Mouse (Mus musculus) ES-E14 (cell line): ENCODE results near the gene Ms4a15. TPM values are rescaled to one million over a fixed set of nuclear protein-coding genes. Genes with fewer than 3 reads are reported as not detected.

ENCODE experiments used
- DNase-seq: peaks from one replicate; pipeline ENCODE4 v3.0.0-alpha.2; 2013; ENCODE audit warnings: low read depth, low spot score
- H3K27ac ChIP-seq: 2 replicates; pipeline ENCODE4 v1.5.1; 2012; ENCODE audit warnings: low read depth, mild to moderate bottlenecking, low read length, moderate library complexity, mixed read lengths; ENCODE audit not compliant: poor library complexity, insufficient read depth, severe bottlenecking
- H3K36me3 ChIP-seq: 2 replicates; pipeline ENCODE4 v1.6.1; 2012; ENCODE audit warnings: mild to moderate bottlenecking, low read length, moderate library complexity, mixed read lengths; ENCODE audit not compliant: control insufficient read depth, poor library complexity, insufficient read depth, severe bottlenecking
- H3K4me1 ChIP-seq, 2 experiments: fragments of 150-350 bp in 1 of 2; sonication (generic) in 1 of 2; 2 replicates each; pipeline ENCODE4 v1.6.1; 2012; ENCODE audit warnings: low read length in 2 of 2, mild to moderate bottlenecking in 1 of 2, mixed read lengths in 1 of 2; ENCODE audit not compliant: control insufficient read depth in 2 of 2, insufficient read depth in 2 of 2, poor library complexity in 1 of 2
- H3K4me3 ChIP-seq, 2 experiments: fragments of 150-350 bp in 1 of 2; sonication (generic) in 1 of 2; 2 replicates each; pipeline ENCODE4 v1.5.1; 2012; ENCODE audit warnings: low read length in 2 of 2, low read depth in 1 of 2, mild to moderate bottlenecking in 1 of 2, mixed read lengths in 1 of 2; ENCODE audit not compliant: insufficient read depth in 1 of 2, poor library complexity in 1 of 2, severe bottlenecking in 1 of 2
- H3K9ac ChIP-seq: 2 replicates; pipeline ENCODE4 v1.6.1; 2012; ENCODE audit warnings: low read depth, mild to moderate bottlenecking, low read length, mixed read lengths; ENCODE audit not compliant: poor library complexity, insufficient read depth, severe bottlenecking
- H3K9me3 ChIP-seq: fragments of 150-350 bp; sonication (generic); 2 replicates; pipeline ENCODE4 v1.6.1; 2012; ENCODE audit warnings: low read depth, mild to moderate bottlenecking, low read length; ENCODE audit not compliant: control insufficient read depth, insufficient read depth
- CHD2 ChIP-seq: IDR thresholded peaks from 2 replicates; pipeline ENCODE4 v1.6.1; 2014; ENCODE audit warnings: mild to moderate bottlenecking, low read depth, low read length, inconsistent platforms
- HCFC1 ChIP-seq: IDR thresholded peaks from 2 replicates; pipeline ENCODE4 v1.6.1; 2012; ENCODE audit warnings: low read length, inconsistent platforms, borderline replicate concordance; ENCODE audit not compliant: insufficient read depth
- MAFK ChIP-seq: IDR thresholded peaks from 2 replicates; pipeline ENCODE4 v1.6.1; 2014; ENCODE audit warnings: mild to moderate bottlenecking, low read depth, low read length, inconsistent platforms; ENCODE audit not compliant: insufficient read depth
- ZC3H11A ChIP-seq: IDR thresholded peaks from 2 replicates; pipeline ENCODE4 v1.6.1; 2012; ENCODE audit warnings: low read depth, mild to moderate bottlenecking, inconsistent platforms, low read length, borderline replicate concordance
- ZNF384 ChIP-seq: IDR thresholded peaks from 2 replicates; pipeline ENCODE4 v1.6.1; 2012; ENCODE audit warnings: low read depth, low read length, inconsistent platforms
- in situ Hi-C, 2 experiments: fragments of 600-800 bp; cut with MboI; formaldehyde crosslinking; loops; one replicate each; pipeline ENCODE4 v1.15.1; 2025; ENCODE audit warnings: low sequenced_read_pairs in 2 of 2, inconsistent platforms in 1 of 2; ENCODE audit not compliant: unreplicated experiment in 2 of 2
- total RNA-seq: library from RNA; depleted of rRNA; stranded (reverse); fragments of 300-350 nt; gene quantifications from 2 replicates; pipeline ENCODE4 v1.2.3, GENCODE M21; 2012; rRNA removed

The Ms4a15 gene
- 0.32 TPM in 1 of 2 replicates, not detected in the other for total RNA-seq

DNA sequence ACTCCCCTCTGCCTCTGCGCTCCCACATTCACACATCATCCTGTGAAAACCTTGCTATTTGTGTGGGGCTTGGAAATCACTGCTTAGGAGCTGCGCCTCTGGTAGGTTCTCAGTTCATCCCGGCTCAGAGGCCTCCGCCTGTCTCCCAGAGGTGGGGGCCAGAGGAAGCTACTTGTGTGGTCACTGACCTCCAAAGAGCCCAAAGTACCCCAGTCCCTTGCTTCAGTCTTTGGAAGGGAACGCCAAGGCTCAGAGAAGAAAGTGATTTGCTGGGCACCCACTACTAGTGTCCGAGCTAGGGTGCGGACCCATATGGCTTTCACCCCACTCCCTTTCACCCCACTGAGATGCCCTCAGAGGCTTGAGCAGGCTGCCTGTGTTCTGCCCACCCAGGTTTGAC is at the start of gene Ms4a15:
Ms4a15 (minus strand) TSS at position 101 of the 400 bp plus-strand sequence.
- TF ChIP-seq ZNF384 (no peak), MAFK (no peak), ZC3H11A (no peak), CHD2 (no peak), HCFC1 (no peak)
- in situ Hi-C loops: no loop called here
- H3K4me1 ChIP-seq: no peaks in the 10 kb centered on the region
- no peak for DNase-seq
- H3K36me3 ChIP-seq: no peaks in the 10 kb centered on the region
- H3K9me3 ChIP-seq: no peaks in the 10 kb centered on the region
- H3K27ac ChIP-seq: no peak within 1 kb of the TSS
- H3K4me3 ChIP-seq: no peak within 1 kb of the TSS
- no peak within 1 kb of the TSS for H3K9ac ChIP-seq

DNA sequence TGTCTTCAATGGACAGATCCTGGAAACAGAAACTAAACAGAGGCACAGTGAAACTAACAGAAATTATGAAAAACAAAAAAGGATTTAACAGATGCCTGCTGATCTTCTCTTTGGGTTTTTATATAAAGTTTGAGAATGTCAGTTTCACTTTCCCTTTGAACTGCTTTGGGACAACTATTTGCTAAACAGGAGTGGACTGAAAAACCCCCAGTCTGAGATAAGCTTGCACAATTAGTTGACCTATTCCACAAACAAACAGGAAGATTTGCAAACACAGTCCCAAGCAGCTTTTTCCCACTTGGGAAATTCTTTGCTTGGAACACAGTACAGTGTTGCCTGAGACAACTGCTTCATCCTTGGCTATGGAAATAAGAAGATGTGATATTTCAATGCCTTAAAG is 44.5 kb upstream of the Ms4a15 start:
- in situ Hi-C loops: no loop called here

DNA sequence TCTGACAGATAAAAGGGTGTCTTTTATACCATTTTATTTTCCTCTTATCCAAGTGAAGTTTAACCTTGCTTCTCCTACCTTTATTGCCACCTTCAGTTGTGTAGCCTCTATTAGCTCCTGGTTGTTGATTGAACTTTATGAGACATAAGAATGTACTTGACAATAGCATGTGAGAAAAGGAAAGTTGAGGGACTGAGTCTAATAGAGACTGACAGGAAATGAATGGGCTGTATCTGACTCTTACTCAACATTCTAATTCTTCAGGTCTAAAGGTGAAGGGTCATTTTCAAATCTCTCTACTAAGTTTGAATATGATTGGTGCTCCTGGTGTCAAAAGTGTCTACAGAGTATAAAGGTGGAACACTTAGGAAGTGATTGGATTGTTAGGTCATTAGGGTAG is 29.3 kb upstream of the Ms4a15 start:
- no peak overlapping the region for H3K9ac ChIP-seq
- no peak overlapping the region for H3K4me3 ChIP-seq
- in situ Hi-C loops: no loop called here
- no peaks in the 10 kb centered on the region for H3K36me3 ChIP-seq
- H3K9me3 ChIP-seq: no peaks in the 10 kb centered on the region
- DNase-seq: no peak
- TF ChIP-seq ZC3H11A (no peak), HCFC1 (no peak), ZNF384 (no peak), MAFK (no peak), CHD2 (no peak)
- H3K4me1 ChIP-seq: no peaks in the 10 kb centered on the region; a peak in 1 of 4 replicates
- H3K27ac ChIP-seq: no peak overlapping the region

More for the DNA sequence above, 44.5 kb upstream of the Ms4a15 start:
- no peak overlapping the region for H3K9ac ChIP-seq
- TF ChIP-seq ZC3H11A (no peak), HCFC1 (no peak), ZNF384 (no peak), CHD2 (no peak), MAFK (no peak)
- no peak overlapping the region for H3K4me3 ChIP-seq
- no peaks in the 10 kb centered on the region for H3K9me3 ChIP-seq
- no peaks in the 10 kb centered on the region for H3K4me1 ChIP-seq
- DNase-seq: no peak
- no peak overlapping the region for H3K27ac ChIP-seq
- no peaks in the 10 kb centered on the region for H3K36me3 ChIP-seq

DNA sequence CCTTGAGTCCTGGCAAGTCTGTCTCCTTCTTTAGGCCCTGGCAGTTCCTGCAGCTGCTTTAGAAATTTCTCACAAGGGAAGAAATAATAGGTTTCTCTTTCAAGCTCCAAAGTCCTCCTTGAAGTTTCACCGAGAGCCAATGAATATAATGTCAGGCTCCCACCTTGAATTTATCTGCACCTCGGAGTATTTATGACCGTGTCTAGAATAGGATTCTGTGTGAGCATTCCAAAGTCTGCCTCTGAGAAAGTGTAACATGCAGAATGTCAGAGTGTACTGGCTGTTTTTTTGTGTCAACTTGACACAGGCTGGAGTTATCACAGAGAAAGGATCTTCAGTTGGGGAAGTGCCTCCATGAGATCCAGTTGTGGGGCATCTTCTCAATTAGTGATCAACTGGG is 24.8 kb upstream of the Ms4a15 start, which contains the start of gene Ms4a18:
Ms4a18 (minus strand) TSS at position 141 of the 400 bp plus-strand sequence.
- Histone ChIP-seq H3K36me3 (no peaks in the 10 kb centered on the region), H3K9ac (no peak within 1 kb of the TSS), H3K4me1 (no peaks in the 10 kb centered on the region; a peak in 1 of 4 replicates), H3K9me3 (no peaks in the 10 kb centered on the region), H3K27ac (no peak within 1 kb of the TSS), H3K4me3 (no peak within 1 kb of the TSS)
- TF ChIP-seq ZC3H11A (no peak), HCFC1 (no peak), CHD2 (no peak), MAFK (no peak), ZNF384 (no peak)
- in situ Hi-C loops: no loop called here
- DNase-seq: no peak

DNA sequence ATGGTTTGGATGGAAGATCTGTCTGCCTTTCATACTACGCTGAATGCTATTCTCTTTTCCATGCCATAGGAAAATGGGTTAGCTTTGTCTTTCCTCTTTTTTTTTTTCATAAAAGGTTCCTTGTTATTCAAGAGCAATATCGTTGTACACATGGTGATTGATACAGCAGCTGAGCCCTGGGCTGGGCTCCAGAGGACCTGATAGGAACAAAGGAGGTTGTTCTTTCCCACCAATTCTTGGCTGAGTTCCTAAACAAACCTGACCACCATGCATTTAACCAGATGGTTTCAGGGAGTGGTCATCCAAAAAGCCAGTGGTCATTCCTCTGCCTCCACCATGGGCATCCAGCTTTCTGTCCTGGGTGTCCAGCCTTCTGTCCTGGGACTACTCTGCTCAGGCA is 24.2 kb upstream of the Ms4a15 start:
- no peaks in the 10 kb centered on the region for H3K9me3 ChIP-seq
- in situ Hi-C loops: no loop called here
- H3K9ac ChIP-seq: no peak overlapping the region
- no peaks in the 10 kb centered on the region; a peak in 1 of 4 replicates for H3K4me1 ChIP-seq
- no peaks in the 10 kb centered on the region for H3K36me3 ChIP-seq
- no peak overlapping the region for H3K4me3 ChIP-seq
- DNase-seq: no peak
- TF ChIP-seq CHD2: no peak
- no peak for TF ChIP-seq ZNF384
- no peak for TF ChIP-seq HCFC1
- TF ChIP-seq MAFK: no peak
- no peak for TF ChIP-seq ZC3H11A
- no peak overlapping the region for H3K27ac ChIP-seq
